Mouse (Mus musculus) intestine, postnatal 0 days (tissue): ENCODE measurements around the gene Cercam. TPM values are rescaled to one million over a fixed set of nuclear protein-coding genes. Genes with fewer than 3 reads are reported as not detected.
A peak's percentile ranks its signal among the peaks of the same experiment; 100 is the strongest.

ENCODE experiments used
- ATAC-seq: fragments of 200-750 bp; cut with Nextera tagmentation; 2 replicates; pipeline ENCODE4 v1.8.0; 2017; ENCODE audit warnings: mild to moderate bottlenecking, moderate TSS enrichment, moderate library complexity
- H3K27ac ChIP-seq: fragments of 300-500 bp; sonication (generic); 2 replicates; pipeline ENCODE4 v1.5.1; 2014; ENCODE audit warnings: mild to moderate bottlenecking, low read depth, low read length, moderate library complexity
- H3K27me3 ChIP-seq: fragments of 300-500 bp; sonication (generic); replicated peaks from 2 replicates; pipeline ENCODE4 v1.6.1; 2014; ENCODE audit warnings: low read length, mixed read lengths; ENCODE audit not compliant: control insufficient read depth, insufficient read depth
- H3K36me3 ChIP-seq: fragments of 300-500 bp; sonication (generic); 2 replicates; pipeline ENCODE4 v1.6.1; 2014; ENCODE audit warnings: mild to moderate bottlenecking, moderate library complexity; ENCODE audit not compliant: control insufficient read depth, insufficient read depth
- H3K4me1 ChIP-seq: fragments of 300-500 bp; sonication (generic); replicated peaks from 2 replicates; pipeline ENCODE4 v1.6.1; 2014; ENCODE audit warnings: antibody characterized with exemption, low read length, mixed read lengths; ENCODE audit not compliant: control insufficient read depth, insufficient read depth
- H3K4me2 ChIP-seq: fragments of 300-500 bp; sonication (generic); replicated peaks from 2 replicates; pipeline ENCODE4 v1.6.1; 2014; ENCODE audit warnings: low read depth, mild to moderate bottlenecking, moderate library complexity
- H3K4me3 ChIP-seq: fragments of 300-500 bp; sonication (generic); 2 replicates; pipeline ENCODE4 v1.5.1; 2014; ENCODE audit warnings: low read depth, low read length
- H3K9ac ChIP-seq: fragments of 300-500 bp; sonication (generic); 2 replicates; pipeline ENCODE4 v1.6.1; 2014; ENCODE audit warnings: mild to moderate bottlenecking, low read depth, low read length
- H3K9me3 ChIP-seq: fragments of 300-500 bp; sonication (generic); 2 replicates; pipeline ENCODE4 v1.6.1; 2016; ENCODE audit warnings: mixed run types; ENCODE audit not compliant: control insufficient read depth
- CTCF ChIP-seq: sonication (generic); IDR thresholded peaks from 2 replicates; pipeline ENCODE4 v1.5.1; 2016; ENCODE audit warnings: low read depth, mild to moderate bottlenecking, control low read depth, antibody characterized with exemption, moderate library complexity
- WGBS: fragments of 180-500 bp; shearing (Covaris S2); extraction: QIAGEN DNeasy Blood & Tissue Kit; methylation state at CpG from one replicate; pipeline ENCODE4 v1.1.7; 2014; 5-methylcytosine and 5-hydroxymethylcytosine counted together
- microRNA-seq: library from miRNA; unstranded; fragments of <30 nt; microRNA quantifications from one replicate; pipeline ENCODE4, GENCODE M21; 2016
- polyA plus RNA-seq: library from polyadenylated mRNA; unstranded; fragments of >200 nt; fragmentation: Nextera tagmentation; extraction: Ambion mirVana; gene quantifications from 2 replicates; pipeline ENCODE4 v1.2.1, GENCODE M21; 2015

Cercam gene
- polyA plus RNA-seq, 1 experiment from 2014 or later: 10.6 TPM

DNA sequence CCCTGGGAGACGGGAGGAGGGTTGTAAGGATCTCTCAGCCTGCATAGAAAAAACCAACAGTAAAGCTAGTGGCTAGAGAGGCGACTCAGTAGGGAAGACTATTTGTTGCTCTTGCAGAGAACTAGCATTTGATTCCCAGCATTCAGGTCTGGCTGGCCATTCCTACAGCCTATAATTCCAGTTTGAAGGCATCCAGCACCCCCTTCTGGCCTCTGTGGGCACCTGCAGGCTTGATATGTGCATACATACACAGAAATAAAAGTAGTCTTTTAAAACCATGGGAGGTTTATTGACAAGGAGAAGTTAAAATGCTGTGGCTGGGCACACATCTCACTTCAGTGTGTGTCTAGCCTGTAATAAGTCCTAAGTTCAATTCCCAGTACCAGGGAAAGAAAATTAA is 41.1 kb downstream of the Cercam start:
- Histone ChIP-seq H3K4me2 (no peak overlapping the region), H3K36me3 (peaks cover 69% of the 10 kb centered on the region)
- 91% methylated on average over 2 of the region's 2 CpGs for WGBS

GRCm38 (mm10) chr2:29917621-29918020 is 48.7 kb downstream of the Cercam start:
- H3K27ac ChIP-seq: 0 out of 2 replicates have a peak overlapping the region, but pooled peaks have one; percentile 15
- H3K36me3 ChIP-seq: peaks cover 76% of the 10 kb centered on the region
- no peaks in the 10 kb centered on the region for H3K9me3 ChIP-seq
- TF ChIP-seq CTCF: no peak
- ATAC-seq: no peak
- no peak overlapping the region for H3K9ac ChIP-seq
- H3K4me1 ChIP-seq: no peaks in the 10 kb centered on the region
- no peak overlapping the region for H3K4me3 ChIP-seq
- no peak overlapping the region for H3K4me2 ChIP-seq
- WGBS: 81% methylated on average over 11 of the region's 11 CpGs
- H3K27me3 ChIP-seq: no peaks in the 10 kb centered on the region

More for the DNA sequence above, 41.1 kb downstream of the Cercam start:
- Histone ChIP-seq H3K9ac (no peak overlapping the region), H3K4me1 (no peaks in the 10 kb centered on the region), H3K27me3 (no peaks in the 10 kb centered on the region), H3K4me3 (no peak overlapping the region), H3K27ac (no peak overlapping the region), H3K9me3 (no peaks in the 10 kb centered on the region)
- peak; percentile 57 for TF ChIP-seq CTCF
- ATAC-seq: no peak

DNA sequence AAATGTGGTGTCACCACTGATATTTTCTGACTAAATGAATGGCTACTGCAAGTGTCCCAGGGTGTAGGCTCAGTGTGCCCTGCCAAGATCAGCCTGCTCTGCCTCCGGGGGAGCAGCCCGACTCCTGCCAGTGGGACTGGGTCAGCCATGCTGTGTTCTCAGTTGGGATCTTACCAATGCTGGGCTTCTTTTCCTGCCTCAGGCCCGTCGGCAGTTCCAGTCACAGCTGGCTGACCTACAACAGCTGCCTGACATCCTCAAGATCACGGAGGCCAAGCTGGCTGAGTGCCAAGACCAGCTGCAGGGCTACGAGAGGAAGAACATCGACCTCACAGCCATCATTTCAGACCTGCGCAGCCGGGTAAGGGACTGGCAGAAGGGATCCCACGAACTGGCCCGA is 53.0 kb downstream of the Cercam start:
- H3K4me2 ChIP-seq: no peak overlapping the region
- no peaks in the 10 kb centered on the region for H3K9me3 ChIP-seq
- no peak for ATAC-seq
- H3K27ac ChIP-seq: no peak overlapping the region
- H3K27me3 ChIP-seq: no peaks in the 10 kb centered on the region
- TF ChIP-seq CTCF: no peak
- no peak overlapping the region for H3K4me3 ChIP-seq
- WGBS: 45% methylated on average over 11 of the region's 11 CpGs
- H3K9ac ChIP-seq: no peak overlapping the region
- peaks cover 66% of the 10 kb centered on the region for H3K36me3 ChIP-seq
- no peaks in the 10 kb centered on the region for H3K4me1 ChIP-seq

DNA sequence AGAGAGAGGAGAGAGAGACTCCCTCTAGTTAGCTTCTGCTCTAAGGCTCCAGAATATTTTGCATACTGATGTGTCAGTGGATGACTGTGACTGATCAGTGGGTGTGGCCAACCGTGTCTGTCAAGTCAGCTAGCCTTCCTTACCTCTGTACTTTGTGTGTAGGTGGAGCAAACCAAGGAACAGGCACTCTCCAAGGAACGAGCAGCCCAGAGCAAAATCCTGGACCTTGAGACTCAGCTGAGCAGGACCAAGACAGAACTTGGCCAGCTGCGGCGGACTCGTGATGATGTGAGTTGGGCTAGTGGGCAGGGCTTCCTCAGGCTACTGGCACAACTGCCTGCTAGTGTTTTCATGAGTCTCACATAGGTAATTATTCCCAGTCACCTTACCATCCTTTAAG is 57.6 kb downstream of the Cercam start:
- H3K9ac ChIP-seq: no peak overlapping the region
- 83% methylated on average over 5 of the region's 5 CpGs for WGBS
- no peaks in the 10 kb centered on the region for H3K4me1 ChIP-seq
- peaks cover 78% of the 10 kb centered on the region for H3K36me3 ChIP-seq
- H3K27ac ChIP-seq: no peak overlapping the region
- TF ChIP-seq CTCF: no peak
- no peak for ATAC-seq
- H3K27me3 ChIP-seq: no peaks in the 10 kb centered on the region
- H3K9me3 ChIP-seq: no peaks in the 10 kb centered on the region
- no peak overlapping the region for H3K4me3 ChIP-seq
- no peak overlapping the region for H3K4me2 ChIP-seq

DNA sequence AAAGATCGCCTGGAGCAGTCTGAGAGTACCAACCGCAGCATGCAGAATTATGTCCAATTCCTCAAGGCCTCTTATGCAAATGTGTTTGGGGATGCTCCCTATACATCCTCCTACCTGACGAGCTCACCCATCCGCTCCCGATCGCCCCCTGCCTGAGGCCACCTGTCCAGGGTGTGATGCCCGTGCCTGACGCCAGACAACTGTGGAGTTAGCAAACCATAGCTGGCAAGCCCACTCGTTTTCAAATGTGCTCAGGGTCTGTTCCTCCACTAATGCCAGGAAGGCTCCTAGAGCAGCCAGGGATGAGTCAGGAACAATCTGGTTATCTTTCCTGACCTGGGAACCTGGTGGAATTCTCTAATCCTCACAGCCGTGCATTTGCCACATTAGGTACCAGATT is 61.5 kb downstream of the Cercam start:
- no peaks in the 10 kb centered on the region for H3K9me3 ChIP-seq
- 86% methylated on average over 10 of the region's 10 CpGs for WGBS
- no peak for ATAC-seq
- H3K4me2 ChIP-seq: no peak overlapping the region
- peaks cover 53% of the 10 kb centered on the region for H3K36me3 ChIP-seq
- no peak for TF ChIP-seq CTCF
- no peak overlapping the region for H3K4me3 ChIP-seq
- no peak overlapping the region for H3K27ac ChIP-seq
- no peaks in the 10 kb centered on the region for H3K4me1 ChIP-seq
- no peaks in the 10 kb centered on the region for H3K27me3 ChIP-seq
- no peak overlapping the region for H3K9ac ChIP-seq

DNA sequence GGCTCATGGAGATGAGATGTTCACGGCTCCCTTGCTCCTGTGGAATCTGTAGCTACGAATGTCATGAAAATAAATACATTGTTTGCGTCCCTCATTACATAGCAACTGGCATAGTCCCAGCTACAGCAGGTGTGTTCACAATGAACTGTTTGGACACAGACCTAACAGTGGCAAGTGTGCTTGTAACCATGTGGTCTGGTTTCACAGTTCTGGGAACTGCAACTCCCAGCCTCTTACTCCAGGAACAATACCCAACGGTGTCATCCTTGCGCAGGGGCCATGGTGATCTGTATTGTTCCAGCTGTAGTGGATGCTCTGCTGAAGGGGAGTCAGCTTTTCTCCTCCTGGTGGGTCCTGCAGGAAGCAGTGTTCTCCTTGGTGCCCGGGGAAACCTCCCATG is 62.2 kb downstream of the Cercam start:
- WGBS: 88% methylated on average over 6 of the region's 6 CpGs

More for the DNA sequence above, 62.2 kb downstream of the Cercam start:
- TF ChIP-seq CTCF: no peak
- Histone ChIP-seq H3K36me3 (peaks cover 46% of the 10 kb centered on the region), H3K9me3 (no peaks in the 10 kb centered on the region), H3K27me3 (no peaks in the 10 kb centered on the region), H3K4me2 (no peak overlapping the region), H3K27ac (no peak overlapping the region), H3K9ac (no peak overlapping the region), H3K4me3 (no peak overlapping the region), H3K4me1 (peaks cover 4% of the 10 kb centered on the region)
- ATAC-seq: no peak

Small RNA genes lying within 50 kb of the gene (microRNA-seq; reads per million reads assigned to microRNA genes)
- gene Mir219a-2: not detected
- not detected for gene Mir219b

Other genes with a start within 250 kb of the Cercam start
- 6.1 and 6.3 TPM in 2 replicates for gene Rapgef1, start 249.4 kb upstream of the Cercam start, polyA plus RNA-seq
- gene Gm13420, start 117.5 kb upstream of the Cercam start, polyA plus RNA-seq: 0.10 TPM in 1 of 2 replicates, not detected in the other
- gene Gm13547, start 109.9 kb upstream of the Cercam start, polyA plus RNA-seq: not detected in 2 replicates
- 27.7 and 28.3 TPM in 2 replicates for gene Coq4, start 81.7 kb upstream of the Cercam start, polyA plus RNA-seq
- gene Trub2, start 80.7 kb upstream of the Cercam start, polyA plus RNA-seq: 23.5 and 26.6 TPM in 2 replicates
- gene Slc27a4, start 66.5 kb upstream of the Cercam start, polyA plus RNA-seq: 105 and 118 TPM in 2 replicates
- gene Urm1, start 49.1 kb upstream of the Cercam start, polyA plus RNA-seq: 19.5 and 24.9 TPM in 2 replicates
- 15.7 and 17.0 TPM in 2 replicates for gene Odf2, start 20.1 kb downstream of the Cercam start, polyA plus RNA-seq
- gene Gle1, start 66.3 kb downstream of the Cercam start, polyA plus RNA-seq: 14.3 and 14.5 TPM in 2 replicates
- gene Sptan1, start 96.4 kb downstream of the Cercam start, polyA plus RNA-seq: 58.6 and 60.9 TPM in 2 replicates
- 4.9 and 5.9 TPM in 2 replicates for gene Wdr34, start 179.7 kb downstream of the Cercam start, polyA plus RNA-seq
- gene Set, start 188.2 kb downstream of the Cercam start, polyA plus RNA-seq: 174 and 180 TPM in 2 replicates
- gene Pkn3, start 208.5 kb downstream of the Cercam start, polyA plus RNA-seq: 2.8 and 3.4 TPM in 2 replicates
- gene Zdhhc12, start 224.5 kb downstream of the Cercam start, polyA plus RNA-seq: 90.9 and 91.3 TPM in 2 replicates